Mouse (Mus musculus): ENCODE measurements around the gene Pgpep1l. TPM values are rescaled to one million over a fixed set of nuclear protein-coding genes. Genes with fewer than 3 reads are reported as not detected.
A peak's percentile ranks its signal among the peaks of the same experiment; 100 is the strongest.
"Not testable (repeated sequence)": the region's sequence is repeated elsewhere in the genome, so short reads cannot be mapped to it uniquely, and the experiment has no call there.

Gene Pgpep1l
- polyA plus RNA-seq, 1 experiment from 2014 or later: not detected

- Histone ChIP-seq H3K36me3 (ENCODE audit: control insufficient read depth, insufficient read depth, low read length) (no peaks in the 10 kb centered on the region), H3K4me3 (ENCODE audit: low read length) (no peak overlapping the region), H3K27me3 (ENCODE audit: control insufficient read depth, insufficient read depth, low read length) (no peaks in the 10 kb centered on the region), H3K9me3 (ENCODE audit: control insufficient read depth, low read length) (no peaks in the 10 kb centered on the region), H3K9ac (ENCODE audit: low read depth, low read length) (no peak overlapping the region), H3K4me1 (ENCODE audit: control insufficient read depth, insufficient read depth, low read length) (peaks cover 16% of the 10 kb centered on the region), H3K4me2 (replicated peaks; ENCODE audit: low read depth, low read length) (no peak overlapping the region), H3K27ac (ENCODE audit: low read depth, low read length) (no peak overlapping the region)
- 70% methylated on average over 6 of the region's 6 CpGs for WGBS
- ATAC-seq (ENCODE audit: low FRiP score, low TSS enrichment): no peak
These were observed 14.9 kb upstream of the Pgpep1l start for GRCm38 (mm10) chr7:68278908-68279307.

DNA sequence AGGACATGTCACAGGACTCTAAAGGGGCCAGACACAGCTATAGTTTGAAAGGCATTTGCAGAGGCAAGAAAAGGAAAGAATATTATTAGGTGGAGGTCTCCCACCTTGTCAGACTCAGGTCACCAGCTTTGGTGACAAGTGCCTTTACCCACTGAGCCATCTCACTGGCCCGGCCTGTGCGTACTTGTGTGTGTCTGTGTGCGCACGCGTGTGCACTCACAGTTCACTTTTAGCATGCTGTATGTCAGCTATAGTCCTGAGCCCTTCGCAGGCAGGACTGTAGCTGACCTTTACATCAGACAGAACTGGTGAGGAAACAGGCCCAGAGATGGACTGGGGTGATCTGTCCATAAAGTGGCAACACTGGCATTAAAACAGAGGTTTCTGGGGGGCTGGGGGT, 14.4 kb upstream of the Pgpep1l start:
- no peaks in the 10 kb centered on the region for H3K36me3 ChIP-seq (ENCODE audit: control insufficient read depth, insufficient read depth, low read length)
- H3K4me2 ChIP-seq (replicated peaks; ENCODE audit: low read depth, low read length): no peak overlapping the region
- H3K4me1 ChIP-seq (ENCODE audit: control insufficient read depth, insufficient read depth, low read length): peaks cover 16% of the 10 kb centered on the region
- no peak for ATAC-seq (ENCODE audit: low FRiP score, low TSS enrichment)
- H3K9me3 ChIP-seq (ENCODE audit: control insufficient read depth, low read length): no peaks in the 10 kb centered on the region
- H3K4me3 ChIP-seq (ENCODE audit: low read length): no peak overlapping the region
- no peak overlapping the region for H3K27ac ChIP-seq (ENCODE audit: low read depth, low read length)
- no peak overlapping the region for H3K9ac ChIP-seq (ENCODE audit: low read depth, low read length)
- WGBS: 91% methylated on average over 6 of the region's 6 CpGs
- H3K27me3 ChIP-seq (ENCODE audit: control insufficient read depth, insufficient read depth, low read length): no peaks in the 10 kb centered on the region

- Histone ChIP-seq H3K4me1 (ENCODE audit: control insufficient read depth, insufficient read depth, low read length) (peaks cover 16% of the 10 kb centered on the region), H3K9ac (ENCODE audit: low read depth, low read length) (no peak overlapping the region), H3K4me2 (replicated peaks; ENCODE audit: low read depth, low read length) (no peak overlapping the region), H3K9me3 (ENCODE audit: control insufficient read depth, low read length) (no peaks in the 10 kb centered on the region), H3K27me3 (ENCODE audit: control insufficient read depth, insufficient read depth, low read length) (no peaks in the 10 kb centered on the region), H3K36me3 (ENCODE audit: control insufficient read depth, insufficient read depth, low read length) (no peaks in the 10 kb centered on the region), H3K27ac (ENCODE audit: low read depth, low read length) (no peak overlapping the region), H3K4me3 (ENCODE audit: low read length) (no peak overlapping the region)
- WGBS: 71% methylated on average over 4 of the region's 4 CpGs
- no peak for ATAC-seq (ENCODE audit: low FRiP score, low TSS enrichment)
These were observed 13.9 kb upstream of the Pgpep1l start for GRCm38 (mm10) chr7:68277897-68278270.

GRCm38 (mm10) chr7:68277054-68277896, 13.2 kb upstream of the Pgpep1l start:
- peaks cover 16% of the 10 kb centered on the region for H3K4me1 ChIP-seq (ENCODE audit: control insufficient read depth, insufficient read depth, low read length)
- no peaks in the 10 kb centered on the region for H3K9me3 ChIP-seq (ENCODE audit: control insufficient read depth, low read length)
- H3K27ac ChIP-seq (ENCODE audit: low read depth, low read length): no peak overlapping the region
- no peak overlapping the region for H3K4me3 ChIP-seq (ENCODE audit: low read length)
- no peak overlapping the region for H3K4me2 ChIP-seq (replicated peaks; ENCODE audit: low read depth, low read length)
- H3K27me3 ChIP-seq (ENCODE audit: control insufficient read depth, insufficient read depth, low read length): no peaks in the 10 kb centered on the region
- no peaks in the 10 kb centered on the region for H3K36me3 ChIP-seq (ENCODE audit: control insufficient read depth, insufficient read depth, low read length)
- 15% methylated on average over 11 of the region's 11 CpGs for WGBS
- H3K9ac ChIP-seq (ENCODE audit: low read depth, low read length): no peak overlapping the region
- peak; percentile 71 for ATAC-seq (ENCODE audit: low FRiP score, low TSS enrichment)

DNA sequence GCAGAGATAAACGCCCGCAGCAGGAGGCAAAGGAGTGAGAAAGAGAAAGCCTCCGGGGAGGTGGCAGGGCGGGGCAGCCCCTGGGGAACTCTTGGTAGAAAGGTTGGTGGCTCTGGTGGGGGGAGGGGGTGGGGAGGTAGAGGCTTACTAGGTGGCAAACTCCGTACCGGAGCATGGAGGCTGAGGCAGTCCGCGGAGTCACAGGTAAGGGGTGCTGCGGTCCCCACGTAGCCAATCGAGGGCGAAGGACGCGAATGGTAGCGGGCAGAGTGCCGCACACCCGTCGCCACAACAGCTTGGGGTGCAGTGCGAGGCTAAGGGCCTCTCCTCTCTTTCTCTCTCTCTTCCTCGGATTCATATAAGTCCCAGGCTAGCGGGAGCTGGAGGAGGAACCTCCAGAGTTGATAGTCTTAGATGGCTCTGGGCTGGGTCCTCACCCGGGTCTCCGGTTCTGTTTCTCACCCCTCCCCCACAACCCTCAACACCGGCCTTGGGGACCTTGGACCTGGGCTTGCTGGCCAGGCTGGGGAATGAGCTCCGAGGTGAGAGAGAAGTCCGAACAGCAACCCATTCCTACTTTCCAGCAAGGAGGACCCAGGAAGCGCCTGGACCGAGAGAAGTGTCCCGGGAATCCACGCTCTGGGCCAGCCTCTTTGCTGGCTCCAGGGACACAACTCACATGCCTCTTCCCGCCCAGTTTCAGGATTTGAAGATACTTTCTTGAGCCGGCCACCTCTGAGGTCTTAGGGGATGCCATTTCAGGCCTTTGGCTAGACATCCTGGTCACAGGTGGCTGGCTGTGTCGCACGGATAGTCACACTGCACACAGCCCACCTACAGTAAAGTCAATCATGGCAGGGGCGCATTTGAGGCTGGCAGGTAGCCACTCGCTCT, 12.1 kb upstream of the Pgpep1l start:
- H3K36me3 ChIP-seq (ENCODE audit: control insufficient read depth, insufficient read depth, low read length): no peaks in the 10 kb centered on the region
- H3K4me3 ChIP-seq (ENCODE audit: low read length): peak overlapping the region; percentile 37
- peak overlapping the region; percentile 71 for H3K4me2 ChIP-seq (replicated peaks; ENCODE audit: low read depth, low read length)
- no peaks in the 10 kb centered on the region for H3K27me3 ChIP-seq (ENCODE audit: control insufficient read depth, insufficient read depth, low read length)
- no peaks in the 10 kb centered on the region for H3K9me3 ChIP-seq (ENCODE audit: control insufficient read depth, low read length)
- H3K9ac ChIP-seq (ENCODE audit: low read depth, low read length): peak overlapping the region; percentile 33
- peaks cover 16% of the 10 kb centered on the region for H3K4me1 ChIP-seq (ENCODE audit: control insufficient read depth, insufficient read depth, low read length)
- under 1% methylated on average over 36 of the region's 36 CpGs for WGBS
- H3K27ac ChIP-seq (ENCODE audit: low read depth, low read length): no peak overlapping the region
- ATAC-seq (ENCODE audit: low FRiP score, low TSS enrichment): peak; percentile 32; the same call in 1 of the 2 replicates

DNA sequence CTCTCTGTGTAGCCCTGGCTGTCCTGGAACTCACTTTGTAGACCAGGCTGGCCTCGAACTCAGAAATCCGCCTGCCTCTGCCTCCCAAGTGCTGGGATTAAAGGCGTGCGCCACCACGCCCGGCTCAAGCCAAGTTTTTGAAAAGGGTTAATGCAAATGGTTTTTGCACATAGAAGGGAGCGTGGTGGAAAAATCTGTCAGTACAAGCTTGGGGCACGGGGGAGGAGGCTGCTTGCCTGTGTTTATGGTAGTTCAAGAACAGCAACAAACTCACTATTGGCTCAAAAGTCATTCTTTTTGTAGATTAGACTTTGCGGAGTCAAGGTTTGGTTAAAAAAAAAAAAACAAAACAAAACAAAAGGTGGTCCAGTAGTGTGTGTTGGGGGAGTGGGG, 11.4 kb upstream of the Pgpep1l start:
- H3K4me3 ChIP-seq (ENCODE audit: low read length): peak overlapping the region; percentile 37
- ATAC-seq (ENCODE audit: low FRiP score, low TSS enrichment); H3K27me3 ChIP-seq (ENCODE audit: control insufficient read depth, insufficient read depth, low read length); H3K27ac ChIP-seq (ENCODE audit: low read depth, low read length); H3K9me3 ChIP-seq (ENCODE audit: control insufficient read depth, low read length); H3K36me3 ChIP-seq (ENCODE audit: control insufficient read depth, insufficient read depth, low read length); H3K9ac ChIP-seq (ENCODE audit: low read depth, low read length): not testable (repeated sequence)
- WGBS: 58% methylated on average over 9 of the region's 9 CpGs
- peaks cover 16% of the 10 kb centered on the region for H3K4me1 ChIP-seq (ENCODE audit: control insufficient read depth, insufficient read depth, low read length)
- peak overlapping the region; percentile 71 for H3K4me2 ChIP-seq (replicated peaks; ENCODE audit: low read depth, low read length)

DNA sequence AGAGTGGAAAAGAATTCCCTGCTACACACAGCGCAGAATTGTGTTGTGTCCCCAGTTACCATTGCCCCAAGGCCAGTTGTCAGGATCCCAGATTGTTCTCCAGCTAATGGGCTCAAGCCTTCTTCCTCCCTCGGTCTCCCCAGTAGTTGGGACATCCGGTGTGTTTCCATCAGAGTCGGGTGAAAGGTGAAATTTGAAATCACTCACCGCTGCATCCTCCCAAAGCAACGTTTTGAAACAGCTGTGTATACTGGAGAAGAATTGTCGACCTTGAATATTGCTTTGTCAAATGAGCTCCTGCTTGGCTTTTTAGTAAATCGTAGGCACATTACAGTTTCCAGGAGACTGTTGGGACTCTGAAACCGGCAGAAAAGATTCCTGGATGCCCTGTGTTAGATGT, 10.9 kb upstream of the Pgpep1l start:
- WGBS: 60% methylated on average over 9 of the region's 9 CpGs
- no peaks in the 10 kb centered on the region for H3K36me3 ChIP-seq (ENCODE audit: control insufficient read depth, insufficient read depth, low read length)
- no peak overlapping the region for H3K4me3 ChIP-seq (ENCODE audit: low read length)
- H3K27ac ChIP-seq (ENCODE audit: low read depth, low read length): no peak overlapping the region
- H3K9me3 ChIP-seq (ENCODE audit: control insufficient read depth, low read length): no peaks in the 10 kb centered on the region
- H3K27me3 ChIP-seq (ENCODE audit: control insufficient read depth, insufficient read depth, low read length): no peaks in the 10 kb centered on the region
- peaks cover 16% of the 10 kb centered on the region for H3K4me1 ChIP-seq (ENCODE audit: control insufficient read depth, insufficient read depth, low read length)
- no peak overlapping the region for H3K9ac ChIP-seq (ENCODE audit: low read depth, low read length)
- no peak for ATAC-seq (ENCODE audit: low FRiP score, low TSS enrichment)
- H3K4me2 ChIP-seq (replicated peaks; ENCODE audit: low read depth, low read length): no peak overlapping the region

DNA sequence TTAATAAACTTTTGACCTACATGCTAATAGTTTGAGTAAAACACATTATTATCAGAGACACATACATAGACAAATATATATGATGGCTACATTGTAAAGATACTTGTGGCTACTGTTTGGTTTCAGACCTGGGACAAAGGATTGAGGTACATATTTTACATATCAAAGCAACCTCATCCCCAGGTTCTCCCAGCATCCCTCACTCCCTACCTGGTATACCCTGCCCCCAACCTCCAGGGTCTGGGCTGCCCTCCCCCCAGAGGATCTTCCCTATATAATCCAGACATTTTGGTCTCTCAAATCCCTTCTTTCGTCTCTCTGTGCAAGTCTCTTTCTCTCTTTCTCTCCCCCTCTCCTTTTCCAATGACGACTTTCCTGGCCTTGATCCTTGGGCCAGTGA, 10.2 kb upstream of the Pgpep1l start:
- Histone ChIP-seq H3K27ac (ENCODE audit: low read depth, low read length) (no peak overlapping the region), H3K36me3 (ENCODE audit: control insufficient read depth, insufficient read depth, low read length) (no peaks in the 10 kb centered on the region), H3K9me3 (ENCODE audit: control insufficient read depth, low read length) (no peaks in the 10 kb centered on the region), H3K4me1 (ENCODE audit: control insufficient read depth, insufficient read depth, low read length) (peaks cover 16% of the 10 kb centered on the region), H3K4me3 (ENCODE audit: low read length) (no peak overlapping the region), H3K9ac (ENCODE audit: low read depth, low read length) (no peak overlapping the region), H3K4me2 (replicated peaks; ENCODE audit: low read depth, low read length) (no peak overlapping the region), H3K27me3 (ENCODE audit: control insufficient read depth, insufficient read depth, low read length) (no peaks in the 10 kb centered on the region)
- 56% methylated on average over 2 of the region's 2 CpGs for WGBS
- no peak for ATAC-seq (ENCODE audit: low FRiP score, low TSS enrichment)

- Histone ChIP-seq H3K9ac (ENCODE audit: low read depth, low read length) (no peak within 1 kb of the TSS), H3K27me3 (ENCODE audit: control insufficient read depth, insufficient read depth, low read length) (no peaks in the 10 kb centered on the region), H3K9me3 (ENCODE audit: control insufficient read depth, low read length) (no peaks in the 10 kb centered on the region), H3K27ac (ENCODE audit: low read depth, low read length) (no peak within 1 kb of the TSS), H3K4me2 (replicated peaks; ENCODE audit: low read depth, low read length) (no peak within 1 kb of the TSS), H3K4me3 (ENCODE audit: low read length) (no peak within 1 kb of the TSS), H3K4me1 (ENCODE audit: control insufficient read depth, insufficient read depth, low read length) (peaks cover 16% of the 10 kb centered on the region), H3K36me3 (ENCODE audit: control insufficient read depth, insufficient read depth, low read length) (no peaks in the 10 kb centered on the region)
- ATAC-seq (ENCODE audit: low FRiP score, low TSS enrichment): no peak
These were observed 9.5 kb upstream of the Pgpep1l start, which contains the start of gene Fam169b for GRCm38 (mm10) chr7:68273515-68273914. Gene Fam169b (plus strand): TSS chr7:68273839.

Data from kidney, embryonic 14.5 days (tissue).